Mouse (Mus musculus) CD8-positive naive resting alpha-beta T cell, adult 2 months (primary cell): ENCODE data around the gene Slc3a2.
A peak's percentile ranks its signal among the peaks of the same experiment; 100 is the strongest.

ENCODE experiments used
- DNase-seq, 2 experiments: peaks; one replicate each; pipeline ENCODE4 v3.0.0; 2022; ENCODE audit warnings: low read depth in 2 of 2, low spot score in 2 of 2

Gene Slc3a2

DNA sequence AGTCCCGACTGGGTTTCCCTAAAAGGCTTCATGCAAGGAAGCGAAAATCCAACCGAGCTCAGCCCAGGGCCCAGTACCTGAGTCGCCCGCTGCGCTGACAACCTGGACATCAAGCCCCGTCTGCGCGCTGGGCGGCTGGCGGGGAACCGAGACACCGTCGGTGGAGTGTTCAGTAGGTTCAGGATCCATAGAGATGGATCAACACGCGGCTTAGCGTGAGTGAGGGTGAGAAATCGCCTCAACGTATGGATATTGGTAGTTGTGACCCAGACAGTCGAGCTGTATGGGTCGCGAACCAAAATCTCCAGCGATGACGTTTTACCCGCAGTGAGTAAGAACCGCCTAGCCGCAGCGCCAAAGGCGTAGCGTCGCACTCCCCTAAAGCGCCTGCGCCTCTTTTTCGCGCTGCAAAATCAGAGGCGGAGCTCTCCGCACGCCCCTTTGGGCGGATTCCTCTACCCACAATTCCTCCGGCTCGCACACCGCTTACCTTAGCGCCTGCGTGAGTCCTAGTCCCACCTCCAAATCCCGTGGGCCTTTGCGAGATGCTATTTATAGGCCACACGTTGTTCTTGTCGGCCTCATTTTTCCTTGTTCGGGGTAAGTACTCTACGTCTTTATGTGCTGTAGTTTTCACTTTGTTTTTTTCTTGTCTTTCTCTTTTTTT is at the start of gene Slc3a2:
Gene Slc3a2 (minus strand): TSS at position 463 of the 667 bp plus-strand sequence.
- peak; percentile 96 to 97 for DNase-seq

DNA sequence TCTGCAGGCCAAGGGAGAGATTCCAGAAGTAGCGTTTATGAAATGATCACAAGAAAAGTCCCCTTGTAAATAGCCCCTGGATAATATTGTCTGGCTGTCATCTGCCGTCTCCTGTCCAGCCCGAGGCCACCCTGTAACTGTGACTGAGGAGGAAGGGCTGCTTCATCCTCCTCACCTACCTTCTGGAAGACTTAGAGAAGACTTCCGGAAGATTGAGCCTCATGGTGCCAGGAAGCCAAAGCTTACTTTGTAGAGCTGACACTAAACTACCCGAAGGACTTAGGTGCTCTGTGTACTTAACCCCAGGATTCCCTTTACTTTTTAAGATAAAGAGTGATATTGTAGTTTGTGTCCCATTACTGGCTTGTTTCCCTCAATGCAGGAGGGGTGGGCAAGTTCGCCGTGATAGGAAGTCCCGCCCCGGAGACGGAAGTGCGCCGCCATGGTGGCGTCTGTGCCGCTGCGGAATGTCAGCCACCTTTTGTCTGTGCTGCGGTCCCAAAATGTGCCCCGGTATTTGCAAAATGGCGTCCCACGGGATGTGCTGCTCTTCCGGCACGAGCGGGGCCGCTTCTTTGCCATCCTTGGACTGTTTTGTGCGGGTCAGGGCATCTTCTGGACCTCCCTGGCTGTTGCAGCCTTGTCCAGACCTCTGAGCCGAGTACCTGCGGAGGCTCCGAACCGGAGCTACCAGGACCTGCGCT is 47.5 kb upstream of the Slc3a2 start, which contains the start of gene Tmem223:
Gene Tmem223 (plus strand): TSS at position 430 of the 704 bp plus-strand sequence.
- peak; percentile 72 to 75 for DNase-seq

GRCm38 (mm10) chr19:8765562-8765961 is 42.4 kb upstream of the Slc3a2 start:
- no peak for DNase-seq

DNA sequence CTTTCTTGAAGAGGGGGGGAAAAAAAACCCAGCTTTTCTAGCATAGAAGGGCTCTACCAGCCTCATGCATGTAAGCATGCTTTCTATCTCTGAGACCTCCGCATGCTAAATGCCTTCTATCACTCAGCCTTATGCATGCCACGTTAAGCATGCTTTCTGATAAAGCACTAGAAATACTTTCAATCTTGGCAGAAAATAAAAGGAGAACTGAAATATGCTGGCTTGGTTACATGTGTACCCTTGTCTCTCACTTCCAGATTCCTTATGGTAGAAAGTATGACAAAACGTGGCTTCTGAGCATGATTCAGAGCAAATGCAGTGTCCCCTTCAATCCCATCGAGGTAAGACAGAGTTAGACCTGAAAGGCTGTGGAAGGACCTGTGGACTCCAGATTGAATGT is 40.1 kb upstream of the Slc3a2 start:
- DNase-seq: no peak

GRCm38 (mm10) chr19:8760757-8761156 is 37.6 kb upstream of the Slc3a2 start:
- no peak for DNase-seq

- no peak for DNase-seq
Measured at GRCm38 (mm10) chr19:8758899-8759298, 35.7 kb upstream of the Slc3a2 start.

DNA sequence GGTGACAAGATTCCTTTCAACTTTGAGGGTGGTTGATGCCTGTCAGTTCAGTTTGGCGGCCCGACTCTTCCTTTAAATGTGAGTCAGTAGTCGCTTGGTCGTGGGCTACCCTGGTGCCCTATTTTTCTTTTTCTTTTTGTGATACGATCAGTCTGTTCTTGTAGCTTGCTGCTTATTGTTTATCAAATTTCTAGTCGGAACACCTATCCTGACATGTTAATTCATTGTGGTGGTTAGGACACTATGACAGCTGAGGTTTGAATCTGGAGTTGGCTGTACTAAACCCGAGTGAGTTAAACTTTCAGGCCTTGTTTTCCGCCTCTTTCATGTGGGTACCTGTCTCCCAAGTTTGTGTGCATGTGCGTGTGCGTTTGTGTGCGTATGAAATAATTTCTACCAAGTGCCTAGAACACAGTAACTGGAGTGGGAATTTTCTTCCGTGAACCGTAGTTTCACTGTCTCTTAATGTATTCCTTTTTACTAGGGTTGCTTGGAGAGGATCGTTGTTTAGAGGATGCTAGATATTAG is 34.4 kb upstream of the Slc3a2 start:
- no peak for DNase-seq

GRCm38 (mm10) chr19:8756635-8757387 is 33.6 kb upstream of the Slc3a2 start, which contains the start of gene Nxf1:
Gene Nxf1, plus strand, starts transcription at chr19:8757073.
- DNase-seq: peak; percentile 83 to 84

DNA sequence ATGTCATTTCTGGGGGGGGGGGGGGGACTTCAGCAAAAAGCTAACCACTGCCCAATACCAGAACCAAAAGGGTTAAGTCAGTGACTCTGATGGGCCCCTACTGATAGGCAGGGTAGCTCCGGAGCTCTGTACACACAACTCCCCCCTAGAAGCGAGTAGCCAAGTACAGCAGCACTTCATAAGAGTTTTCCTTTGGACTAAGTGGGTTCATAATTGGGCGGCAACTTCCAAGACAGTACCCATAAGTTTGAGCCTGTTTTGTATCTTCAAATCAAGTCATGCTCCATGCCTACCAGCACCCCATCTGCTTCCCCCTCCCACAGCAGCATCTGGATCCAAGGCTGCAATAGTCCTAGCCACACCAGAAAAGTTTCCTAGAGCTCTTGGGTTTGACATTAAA is 32.5 kb upstream of the Slc3a2 start:
- DNase-seq: no peak

- DNase-seq: no peak
Measured at GRCm38 (mm10) chr19:8747368-8747767, 24.2 kb upstream of the Slc3a2 start.

- no peak for DNase-seq
Measured at GRCm38 (mm10) chr19:8745382-8745781, 22.2 kb upstream of the Slc3a2 start.

GRCm38 (mm10) chr19:8742176-8742575 is 19.0 kb upstream of the Slc3a2 start:
- DNase-seq: no peak

- peak; percentile 91 to 96 for DNase-seq
Measured at GRCm38 (mm10) chr19:8741243-8741869, 18.2 kb upstream of the Slc3a2 start, which contains the start of gene Stx5a. Gene Stx5a, plus strand, starts transcription at chr19:8741413.

GRCm38 (mm10) chr19:8740603-8741002 is 17.4 kb upstream of the Slc3a2 start, which contains the start of gene 1700092M07Rik:
Gene 1700092M07Rik, plus strand, starts transcription at chr19:8740718.
- no peak for DNase-seq

DNA sequence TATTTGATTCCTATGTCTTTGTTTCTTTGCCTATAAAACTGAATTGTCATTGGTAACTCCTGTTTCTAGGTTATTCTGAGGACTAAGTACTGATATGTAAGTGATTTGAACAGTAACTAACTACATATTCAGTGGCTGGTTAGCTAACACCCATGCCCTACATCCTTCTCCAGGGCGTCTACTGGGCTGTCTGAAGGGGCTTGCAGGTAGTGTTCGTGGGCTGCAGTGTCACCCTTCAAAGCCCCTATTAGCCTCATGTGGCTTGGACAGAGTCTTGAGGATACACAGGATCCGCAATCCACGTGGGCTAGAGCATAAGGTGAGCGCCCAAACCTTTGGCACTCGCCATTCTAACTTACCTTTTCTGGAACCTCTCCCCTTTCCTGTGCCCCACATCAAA is 16.5 kb upstream of the Slc3a2 start:
- no peak for DNase-seq

GRCm38 (mm10) chr19:8738911-8739310 is 15.7 kb upstream of the Slc3a2 start:
- no peak for DNase-seq

DNA sequence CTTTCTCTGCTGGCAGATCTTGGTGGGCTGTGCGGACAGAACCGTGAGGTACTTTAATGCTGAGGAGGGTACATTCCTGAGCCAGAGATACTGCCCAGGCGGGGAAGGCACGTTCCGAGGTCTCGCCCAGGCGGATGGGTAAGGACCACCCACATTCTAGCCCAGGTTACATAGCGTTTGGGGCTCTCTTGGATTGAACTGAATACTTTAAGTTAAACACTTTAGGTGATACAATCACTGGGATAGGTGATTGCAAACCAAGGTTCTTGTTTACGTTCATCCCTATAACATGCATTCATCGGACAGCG is 12.9 kb upstream of the Slc3a2 start:
- DNase-seq: no peak

GRCm38 (mm10) chr19:8735389-8736159 is 12.4 kb upstream of the Slc3a2 start, which contains the start of gene Wdr74:
Gene Wdr74, plus strand, starts transcription at chr19:8735827.
- DNase-seq: peak; percentile 79 to 87

DNA sequence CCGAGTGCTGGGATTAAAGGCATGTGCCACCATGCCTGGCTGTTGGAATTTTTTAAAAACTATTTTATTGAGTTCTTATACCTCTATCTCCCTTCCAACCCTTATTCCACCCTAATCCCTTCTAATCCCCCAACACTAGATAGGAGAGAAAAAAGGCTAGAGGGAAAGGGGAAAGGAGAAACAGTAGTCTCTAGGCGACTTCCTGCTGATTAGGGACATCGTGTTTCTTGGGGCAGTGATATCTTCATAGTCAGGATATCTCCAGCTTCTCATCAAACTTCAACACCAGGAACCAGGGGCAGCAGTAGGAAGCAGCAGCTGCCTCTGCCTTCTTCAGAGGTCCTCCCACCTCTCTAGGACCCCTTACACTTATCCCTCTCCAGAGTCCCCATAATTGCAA is 11.2 kb upstream of the Slc3a2 start:
- DNase-seq: no peak
